Mouse (Mus musculus) forebrain, embryonic 15.5 days (tissue): Measurements from ENCODE around the gene Alox5. TPM values are rescaled to one million over a fixed set of nuclear protein-coding genes. Genes with fewer than 3 reads are reported as not detected.

Experiments used
- ATAC-seq: fragments of 200-750 bp; cut with Nextera tagmentation; replicated peaks from 2 replicates; pipeline ENCODE4 v1.8.0; 2017; ENCODE audit warnings: mild to moderate bottlenecking, moderate TSS enrichment, moderate library complexity
- H3K27ac ChIP-seq: fragments of 300-500 bp; sonication (generic); replicated peaks from 2 replicates; pipeline ENCODE4 v1.5.1; 2015; ENCODE audit warnings: mild to moderate bottlenecking, inconsistent platforms
- H3K27me3 ChIP-seq: fragments of 300-500 bp; sonication (generic); 2 replicates; pipeline ENCODE4 v1.6.1; 2015; ENCODE audit warnings: inconsistent platforms
- H3K36me3 ChIP-seq: fragments of 300-500 bp; sonication (generic); 2 replicates; pipeline ENCODE4 v1.6.1; 2015; ENCODE audit warnings: mild to moderate bottlenecking, inconsistent platforms
- H3K4me1 ChIP-seq: fragments of 300-500 bp; sonication (generic); 2 replicates; pipeline ENCODE4 v1.6.1; 2015; ENCODE audit warnings: inconsistent platforms
- H3K4me2 ChIP-seq: fragments of 300-500 bp; sonication (generic); replicated peaks from 2 replicates; pipeline ENCODE4 v1.6.1; 2015; ENCODE audit warnings: mild to moderate bottlenecking, inconsistent platforms
- H3K4me3 ChIP-seq: fragments of 300-500 bp; sonication (generic); 2 replicates; pipeline ENCODE4 v1.5.1; 2015; ENCODE audit warnings: mild to moderate bottlenecking, inconsistent platforms
- H3K9ac ChIP-seq: fragments of 300-500 bp; sonication (generic); replicated peaks from 2 replicates; pipeline ENCODE4 v1.6.1; 2015; ENCODE audit warnings: mild to moderate bottlenecking, inconsistent platforms
- H3K9me3 ChIP-seq: fragments of 300-500 bp; sonication (generic); 2 replicates; pipeline ENCODE4 v1.6.1; 2016; ENCODE audit warnings: inconsistent platforms
- WGBS: fragments of 180-500 bp; shearing (Covaris S2); methylation state at CpG from one replicate; pipeline ENCODE4 v1.1.7; 2015; ENCODE audit warnings: mixed read lengths; 5-methylcytosine and 5-hydroxymethylcytosine counted together
- polyA plus RNA-seq: library from polyadenylated mRNA; unstranded; fragments of >200 nt; fragmentation: Nextera tagmentation; extraction: Ambion mirVana; gene quantifications from 2 replicates; pipeline ENCODE4 v1.2.1, GENCODE M21; 2015

Alox5 gene
- polyA plus RNA-seq, 1 experiment from 2014 or later: 0.34 TPM

- no peaks in the 10 kb centered on the region for H3K4me1 ChIP-seq
- H3K36me3 ChIP-seq: no peaks in the 10 kb centered on the region
- H3K4me2 ChIP-seq: no peak overlapping the region
- ATAC-seq: no peak
- H3K4me3 ChIP-seq: no peak overlapping the region
- H3K9me3 ChIP-seq: no peaks in the 10 kb centered on the region
- no peak overlapping the region for H3K27ac ChIP-seq
- H3K27me3 ChIP-seq: no peaks in the 10 kb centered on the region
- H3K9ac ChIP-seq: no peak overlapping the region
- WGBS: 95% methylated on average over 4 of the region's 4 CpGs
Measured at GRCm38 (mm10) chr6:116440849-116441248, 20.1 kb downstream of the Alox5 start.

GRCm38 (mm10) chr6:116440447-116440846 is 20.5 kb downstream of the Alox5 start:
- H3K9me3 ChIP-seq: no peaks in the 10 kb centered on the region
- no peak overlapping the region for H3K4me3 ChIP-seq
- H3K27me3 ChIP-seq: no peaks in the 10 kb centered on the region
- H3K9ac ChIP-seq: no peak overlapping the region
- no peak overlapping the region for H3K4me2 ChIP-seq
- no peak for ATAC-seq
- H3K27ac ChIP-seq: no peak overlapping the region
- H3K36me3 ChIP-seq: no peaks in the 10 kb centered on the region
- no peaks in the 10 kb centered on the region for H3K4me1 ChIP-seq
- 79% methylated on average over 4 of the region's 4 CpGs for WGBS

- Histone ChIP-seq H3K27ac (no peak overlapping the region), H3K4me2 (no peak overlapping the region), H3K4me3 (no peak overlapping the region), H3K27me3 (no peaks in the 10 kb centered on the region), H3K4me1 (no peaks in the 10 kb centered on the region), H3K9me3 (no peaks in the 10 kb centered on the region), H3K9ac (no peak overlapping the region), H3K36me3 (no peaks in the 10 kb centered on the region)
- ATAC-seq: no peak
- WGBS: 88% methylated on average over 6 of the region's 6 CpGs
Measured at GRCm38 (mm10) chr6:116439531-116439930, 21.4 kb downstream of the Alox5 start.

GRCm38 (mm10) chr6:116438864-116439263 is 22.1 kb downstream of the Alox5 start:
- H3K4me1 ChIP-seq: no peaks in the 10 kb centered on the region
- H3K9me3 ChIP-seq: no peaks in the 10 kb centered on the region
- no peak overlapping the region for H3K9ac ChIP-seq
- H3K27me3 ChIP-seq: no peaks in the 10 kb centered on the region
- ATAC-seq: no peak
- WGBS: 80% methylated on average over 6 of the region's 6 CpGs
- no peaks in the 10 kb centered on the region for H3K36me3 ChIP-seq
- no peak overlapping the region for H3K4me3 ChIP-seq
- H3K27ac ChIP-seq: no peak overlapping the region
- H3K4me2 ChIP-seq: no peak overlapping the region

- Histone ChIP-seq H3K4me3 (no peak overlapping the region), H3K36me3 (no peaks in the 10 kb centered on the region), H3K4me1 (no peaks in the 10 kb centered on the region), H3K9ac (no peak overlapping the region), H3K27ac (no peak overlapping the region), H3K4me2 (no peak overlapping the region), H3K9me3 (no peaks in the 10 kb centered on the region), H3K27me3 (no peaks in the 10 kb centered on the region)
- no peak for ATAC-seq
- WGBS: 68% methylated on average over 5 of the region's 5 CpGs
Measured at GRCm38 (mm10) chr6:116428282-116428681, 32.7 kb downstream of the Alox5 start.

GRCm38 (mm10) chr6:116427552-116427951 is 33.4 kb downstream of the Alox5 start:
- H3K27ac ChIP-seq: no peak overlapping the region
- H3K27me3 ChIP-seq: no peaks in the 10 kb centered on the region
- H3K36me3 ChIP-seq: no peaks in the 10 kb centered on the region
- H3K9me3 ChIP-seq: no peaks in the 10 kb centered on the region
- H3K9ac ChIP-seq: no peak overlapping the region
- WGBS: 87% methylated on average over 3 of the region's 3 CpGs
- H3K4me1 ChIP-seq: no peaks in the 10 kb centered on the region
- H3K4me3 ChIP-seq: no peak overlapping the region
- no peak overlapping the region for H3K4me2 ChIP-seq
- ATAC-seq: no peak

- ATAC-seq: no peak
- Histone ChIP-seq H3K4me1 (no peaks in the 10 kb centered on the region), H3K9ac (no peak overlapping the region), H3K36me3 (no peaks in the 10 kb centered on the region), H3K9me3 (no peaks in the 10 kb centered on the region), H3K4me3 (no peak overlapping the region), H3K27me3 (no peaks in the 10 kb centered on the region), H3K4me2 (no peak overlapping the region), H3K27ac (no peak overlapping the region)
- 75% methylated on average over 2 of the region's 2 CpGs for WGBS
Measured at GRCm38 (mm10) chr6:116423664-116424063, 37.3 kb downstream of the Alox5 start.

- Histone ChIP-seq H3K27me3 (no peaks in the 10 kb centered on the region), H3K4me1 (no peaks in the 10 kb centered on the region), H3K9me3 (no peaks in the 10 kb centered on the region), H3K4me2 (no peak overlapping the region), H3K4me3 (no peak overlapping the region), H3K9ac (no peak overlapping the region), H3K27ac (no peak overlapping the region), H3K36me3 (no peaks in the 10 kb centered on the region)
- 93% methylated on average over 7 of the region's 7 CpGs for WGBS
- ATAC-seq: no peak
Measured at GRCm38 (mm10) chr6:116422991-116423390, 38.0 kb downstream of the Alox5 start.

GRCm38 (mm10) chr6:116420271-116420670 is 40.7 kb downstream of the Alox5 start:
- ATAC-seq: no peak
- 85% methylated on average over 10 of the region's 10 CpGs for WGBS
- Histone ChIP-seq H3K27ac (no peak overlapping the region), H3K4me3 (no peak overlapping the region), H3K9ac (no peak overlapping the region), H3K9me3 (no peaks in the 10 kb centered on the region), H3K4me1 (no peaks in the 10 kb centered on the region), H3K4me2 (no peak overlapping the region), H3K27me3 (no peaks in the 10 kb centered on the region), H3K36me3 (no peaks in the 10 kb centered on the region)

- Histone ChIP-seq H3K36me3 (no peaks in the 10 kb centered on the region), H3K9me3 (no peaks in the 10 kb centered on the region), H3K4me3 (no peak overlapping the region), H3K27ac (no peak overlapping the region), H3K9ac (no peak overlapping the region), H3K4me2 (no peak overlapping the region), H3K27me3 (no peaks in the 10 kb centered on the region), H3K4me1 (no peaks in the 10 kb centered on the region)
- 73% methylated on average over 6 of the region's 6 CpGs for WGBS
- no peak for ATAC-seq
Measured at GRCm38 (mm10) chr6:116419699-116420098, 41.3 kb downstream of the Alox5 start.

- Histone ChIP-seq H3K9ac (no peak overlapping the region), H3K27me3 (no peaks in the 10 kb centered on the region), H3K4me3 (no peak overlapping the region), H3K27ac (no peak overlapping the region), H3K9me3 (no peaks in the 10 kb centered on the region), H3K4me2 (no peak overlapping the region), H3K4me1 (no peaks in the 10 kb centered on the region), H3K36me3 (no peaks in the 10 kb centered on the region)
- WGBS: 53% methylated on average over 1 of the region's 1 CpGs
- ATAC-seq: no peak
Measured at GRCm38 (mm10) chr6:116418487-116418886, 42.5 kb downstream of the Alox5 start.

- H3K36me3 ChIP-seq: no peaks in the 10 kb centered on the region
- no peak overlapping the region for H3K9ac ChIP-seq
- no peak overlapping the region for H3K4me3 ChIP-seq
- WGBS: 65% methylated on average over 6 of the region's 6 CpGs
- ATAC-seq: no peak
- H3K4me2 ChIP-seq: no peak overlapping the region
- no peaks in the 10 kb centered on the region for H3K27me3 ChIP-seq
- no peaks in the 10 kb centered on the region for H3K4me1 ChIP-seq
- H3K27ac ChIP-seq: no peak overlapping the region
- no peaks in the 10 kb centered on the region for H3K9me3 ChIP-seq
Measured at GRCm38 (mm10) chr6:116417518-116418315, 43.3 kb downstream of the Alox5 start.

GRCm38 (mm10) chr6:116416000-116416552 is 44.9 kb downstream of the Alox5 start:
- Histone ChIP-seq H3K27ac (no peak overlapping the region), H3K4me1 (no peaks in the 10 kb centered on the region), H3K27me3 (no peaks in the 10 kb centered on the region), H3K9me3 (no peaks in the 10 kb centered on the region), H3K4me2 (no peak overlapping the region), H3K9ac (no peak overlapping the region), H3K4me3 (no peak overlapping the region), H3K36me3 (no peaks in the 10 kb centered on the region)
- no peak for ATAC-seq
- WGBS: 92% methylated on average over 6 of the region's 6 CpGs
